Mouse (Mus musculus): ENCODE measurements around the gene Zfp747. TPM values are rescaled to one million over a fixed set of nuclear protein-coding genes. Genes with fewer than 3 reads are reported as not detected.
A peak's percentile ranks its signal among the peaks of the same experiment; 100 is the strongest.
"Not testable (repeated sequence)": the region's sequence is repeated elsewhere in the genome, so short reads cannot be mapped to it uniquely, and the experiment has no call there.

Zfp747 gene
- polyA plus RNA-seq (2012; rRNA removed), result 14.4 and 15.2 TPM in 2 replicates

DNA sequence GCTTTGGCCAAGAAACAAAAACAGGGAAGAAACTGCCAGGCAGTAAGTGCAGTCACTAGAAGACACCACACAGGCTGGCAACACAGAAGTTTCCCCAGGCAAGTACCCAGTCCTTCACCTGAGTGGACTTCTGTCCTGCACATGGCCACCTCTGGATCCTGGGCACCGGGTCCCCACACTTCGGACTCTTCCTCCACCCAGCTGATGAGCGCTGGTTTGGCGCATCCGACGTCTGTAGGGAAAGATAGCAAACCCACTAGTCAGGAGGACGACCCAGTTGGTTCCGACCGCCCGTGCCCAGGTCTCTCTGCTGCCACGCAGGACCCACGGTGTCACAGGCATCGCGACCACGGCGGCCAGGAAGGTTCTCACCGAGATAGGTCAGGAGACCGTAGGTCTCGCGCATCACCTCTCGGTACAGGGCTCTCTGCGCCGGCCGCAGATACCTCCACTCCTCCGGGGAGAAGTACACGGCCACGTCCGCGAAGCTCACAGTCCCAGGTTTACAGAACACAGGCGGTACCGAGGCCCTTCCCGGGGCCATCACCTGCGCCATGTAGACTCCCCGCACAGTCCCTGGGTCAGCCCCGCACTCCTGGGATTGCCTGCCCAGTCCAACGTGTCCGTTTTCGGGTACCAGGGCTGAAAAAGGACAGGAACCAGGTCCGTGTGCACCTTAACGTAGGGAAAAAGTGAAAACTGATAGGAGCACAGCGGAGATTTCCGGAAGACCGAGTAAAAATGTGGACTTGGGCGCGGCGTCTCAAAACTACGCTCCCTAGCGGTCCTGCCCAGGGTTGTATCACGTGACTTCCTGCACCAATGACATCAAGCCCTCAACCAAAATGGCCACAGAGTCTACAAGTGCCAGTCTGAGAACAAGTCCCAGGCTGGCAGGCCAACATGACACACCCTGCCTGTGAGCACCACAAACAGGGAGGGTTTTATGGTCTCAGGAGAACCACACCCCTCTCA is at the start of gene Zfp747:
Gene Zfp747 (minus strand): TSS at position 780 of the 975 bp plus-strand sequence.
- under 1% methylated on average over 49 of the region's 49 CpGs for WGBS
- peak; percentile 95 for DNase-seq
- not testable (repeated sequence) for H3K36me3 ChIP-seq (ENCODE audit: control insufficient read depth, insufficient read depth, low read length); H3K27me3 ChIP-seq (ENCODE audit: control insufficient read depth, insufficient read depth, low read length); H3K27ac ChIP-seq (ENCODE audit: control insufficient read depth, insufficient read depth, low read length); H3K4me1 ChIP-seq (replicated peaks; ENCODE audit: control insufficient read depth, insufficient read depth, low read length)
- H3K4me3 ChIP-seq (ENCODE audit: control insufficient read depth, insufficient read depth, low read length), result peak within 1 kb of the TSS; percentile 99
- TF ChIP-seq CTCF (IDR thresholded peaks at IDR 0.05; ENCODE audit: borderline replicate concordance, control insufficient read depth, extremely low read depth, insufficient read depth, low read length, poor library complexity), result peak; percentile 55; the same call in 1 of the 2 replicates

DNA sequence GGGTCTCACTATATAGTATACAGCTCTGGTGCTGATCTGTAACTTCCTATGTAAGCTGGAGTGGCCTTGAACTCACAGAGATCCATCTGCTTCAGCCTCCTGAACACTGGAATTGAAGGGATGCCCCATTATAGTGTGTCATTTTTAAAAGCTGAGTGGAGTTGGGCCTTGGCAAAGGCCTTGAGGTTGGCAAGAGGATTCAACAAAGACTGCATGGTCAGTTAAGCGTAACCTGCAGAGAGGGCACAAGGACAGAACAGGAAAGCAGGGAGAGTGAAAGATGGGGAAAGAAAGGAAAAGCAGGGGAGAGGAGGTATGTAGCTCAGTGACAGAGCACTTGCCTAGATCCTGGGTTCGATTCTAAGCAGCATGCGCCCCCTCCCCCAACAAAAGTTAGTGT is 49.4 kb upstream of the Zfp747 start:
- 93% methylated on average over 3 of the region's 3 CpGs for WGBS
- TF ChIP-seq CTCF (IDR thresholded peaks at IDR 0.05; ENCODE audit: borderline replicate concordance, control insufficient read depth, extremely low read depth, insufficient read depth, low read length, poor library complexity) (no peak), POLR2A (IDR thresholded peaks at IDR 0.05; ENCODE audit: control insufficient read depth, extremely low read depth, insufficient read depth, low read length, poor library complexity) (no peak)

GRCm38 (mm10) chr7:127422247-127422646 is 46.4 kb upstream of the Zfp747 start:
- WGBS, result 4% methylated on average over 15 of the region's 15 CpGs
- H3K4me1 ChIP-seq (replicated peaks; ENCODE audit: control insufficient read depth, insufficient read depth, low read length), result peaks cover 9% of the 10 kb centered on the region
- no peaks in the 10 kb centered on the region for H3K27me3 ChIP-seq (ENCODE audit: control insufficient read depth, insufficient read depth, low read length)
- peak overlapping the region; percentile 9 for H3K4me3 ChIP-seq (ENCODE audit: control insufficient read depth, insufficient read depth, low read length)
- DNase-seq, result no peak
- TF ChIP-seq POLR2A (IDR thresholded peaks at IDR 0.05; ENCODE audit: control insufficient read depth, extremely low read depth, insufficient read depth, low read length, poor library complexity), result no peak
- no peak for TF ChIP-seq CTCF (IDR thresholded peaks at IDR 0.05; ENCODE audit: borderline replicate concordance, control insufficient read depth, extremely low read depth, insufficient read depth, low read length, poor library complexity)
- no peak overlapping the region for H3K27ac ChIP-seq (ENCODE audit: control insufficient read depth, insufficient read depth, low read length)
- no peaks in the 10 kb centered on the region for H3K36me3 ChIP-seq (ENCODE audit: control insufficient read depth, insufficient read depth, low read length)

More for the DNA sequence above, 49.4 kb upstream of the Zfp747 start:
- no peak overlapping the region for H3K4me3 ChIP-seq (ENCODE audit: control insufficient read depth, insufficient read depth, low read length)
- DNase-seq, result no peak
- peaks cover 9% of the 10 kb centered on the region for H3K4me1 ChIP-seq (replicated peaks; ENCODE audit: control insufficient read depth, insufficient read depth, low read length)
- H3K27me3 ChIP-seq (ENCODE audit: control insufficient read depth, insufficient read depth, low read length), result no peaks in the 10 kb centered on the region
- no peak overlapping the region for H3K27ac ChIP-seq (ENCODE audit: control insufficient read depth, insufficient read depth, low read length)
- no peaks in the 10 kb centered on the region for H3K36me3 ChIP-seq (ENCODE audit: control insufficient read depth, insufficient read depth, low read length)

GRCm38 (mm10) chr7:127421388-127422191 is 45.7 kb upstream of the Zfp747 start, which contains the start of gene Zfp688:
TSS of gene Zfp688 (minus strand) at chr7:127422068.
- Histone ChIP-seq H3K4me3 (ENCODE audit: control insufficient read depth, insufficient read depth, low read length) (peak within 1 kb of the TSS; percentile 73), H3K4me1 (replicated peaks; ENCODE audit: control insufficient read depth, insufficient read depth, low read length) (peaks cover 9% of the 10 kb centered on the region), H3K36me3 (ENCODE audit: control insufficient read depth, insufficient read depth, low read length) (no peaks in the 10 kb centered on the region), H3K27ac (ENCODE audit: control insufficient read depth, insufficient read depth, low read length) (no peak within 1 kb of the TSS), H3K27me3 (ENCODE audit: control insufficient read depth, insufficient read depth, low read length) (no peaks in the 10 kb centered on the region)
- TF ChIP-seq POLR2A (IDR thresholded peaks at IDR 0.05; ENCODE audit: control insufficient read depth, extremely low read depth, insufficient read depth, low read length, poor library complexity) (peak; percentile 84), CTCF (IDR thresholded peaks at IDR 0.05; ENCODE audit: borderline replicate concordance, control insufficient read depth, extremely low read depth, insufficient read depth, low read length, poor library complexity) (0 out of 2 replicates have a peak, but pooled peaks have one; percentile 49)
- peak; percentile 98 for DNase-seq
- 3% methylated on average over 48 of the region's 48 CpGs for WGBS

DNA sequence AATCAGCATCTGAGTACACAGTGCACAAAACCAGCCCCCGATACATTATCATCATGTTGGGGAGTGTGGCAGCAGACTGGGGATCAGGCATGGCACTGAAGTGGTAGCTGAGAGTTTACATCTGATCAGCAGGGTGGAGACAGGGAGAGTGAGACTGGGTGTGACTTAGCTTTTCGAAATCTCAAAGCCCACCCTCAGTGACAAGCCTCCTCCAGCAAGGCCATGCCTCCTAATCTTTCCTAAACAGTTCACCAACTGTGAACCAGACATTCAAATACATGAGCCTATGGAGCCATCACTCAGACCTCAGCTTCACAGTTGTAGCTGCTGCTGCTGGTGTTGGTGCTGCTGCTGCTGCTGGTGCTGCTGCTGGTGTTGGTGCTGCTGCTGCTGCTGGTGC is 35.6 kb upstream of the Zfp747 start:
- WGBS, result 85% methylated on average over 2 of the region's 2 CpGs
- Histone ChIP-seq H3K4me3 (ENCODE audit: control insufficient read depth, insufficient read depth, low read length) (no peak overlapping the region), H3K27me3 (ENCODE audit: control insufficient read depth, insufficient read depth, low read length) (no peaks in the 10 kb centered on the region), H3K4me1 (replicated peaks; ENCODE audit: control insufficient read depth, insufficient read depth, low read length) (peaks cover 2% of the 10 kb centered on the region; the same call in 1 of the 2 replicates), H3K27ac (ENCODE audit: control insufficient read depth, insufficient read depth, low read length) (no peak overlapping the region), H3K36me3 (ENCODE audit: control insufficient read depth, insufficient read depth, low read length) (no peaks in the 10 kb centered on the region)
- TF ChIP-seq CTCF (IDR thresholded peaks at IDR 0.05; ENCODE audit: borderline replicate concordance, control insufficient read depth, extremely low read depth, insufficient read depth, low read length, poor library complexity) (no peak), POLR2A (IDR thresholded peaks at IDR 0.05; ENCODE audit: control insufficient read depth, extremely low read depth, insufficient read depth, low read length, poor library complexity) (no peak)
- DNase-seq, result no peak
